12 mouse cellular contexts compared by ENCODE assay signal in the genomic region with DNA sequence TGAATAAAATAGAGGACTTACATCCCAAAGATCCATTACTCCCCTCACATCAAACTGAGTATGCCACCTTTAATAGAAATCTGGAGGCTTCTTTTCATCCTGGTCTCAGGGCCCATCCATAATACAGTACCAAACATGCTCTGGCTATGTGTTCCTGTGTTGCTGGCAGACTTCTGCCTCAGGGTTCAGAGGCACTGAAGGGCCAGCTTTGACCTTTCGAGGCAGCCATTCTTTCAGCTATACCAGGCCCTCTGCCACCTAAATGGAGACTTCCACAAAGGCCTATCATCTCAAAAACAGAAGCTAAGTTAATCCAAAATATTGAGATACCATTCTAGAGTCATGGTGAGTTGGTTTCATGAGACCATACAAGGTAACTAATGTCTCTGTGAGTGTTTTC. TPM values are rescaled to one million over a fixed set of nuclear protein-coding genes. Genes with fewer than 3 reads are reported as not detected.
"Had no signal": no experiment of that assay in that cellular context is flagged by ENCODE, and none has a peak within 500 bp of the region (broad histone marks: within the 10 kb centered on the region; RNA-seq: fewer than 3 reads in every experiment).

No protein-coding gene starts in this region.

RNA-seq across cellular contexts. Expression of a gene that starts 1.9 kb away (rescaled TPM):
- polyA plus RNA-seq: neural tube, embryonic 13.5 days; neural tube, embryonic 14.5 days; neural tube, embryonic 15.5 days; small intestine, adult 2 months; spleen, adult 2 months; stomach, embryonic 14.5 days; stomach, embryonic 15.5 days; stomach, embryonic 16.5 days; stomach, postnatal 0 days; urinary bladder, adult 2 months had no signal

RNA-seq across cellular contexts. Expression of a gene that starts 18.3 kb away (rescaled TPM):
- polyA plus RNA-seq: neural tube, embryonic 15.5 days; small intestine, adult 2 months; spleen, adult 2 months; stomach, embryonic 14.5 days; stomach, embryonic 15.5 days; stomach, embryonic 16.5 days; stomach, postnatal 0 days; thymus, adult 2 months; thymus, postnatal 0 days; urinary bladder, adult 2 months had no signal

RNA-seq across cellular contexts. Expression of a gene that starts 21.4 kb away (rescaled TPM):
- polyA plus RNA-seq: neural tube, embryonic 13.5 days; neural tube, embryonic 14.5 days; neural tube, embryonic 15.5 days; small intestine, adult 2 months; spleen, adult 2 months; stomach, embryonic 14.5 days; stomach, embryonic 15.5 days; stomach, embryonic 16.5 days; stomach, postnatal 0 days; thymus, adult 2 months; thymus, postnatal 0 days; urinary bladder, adult 2 months had no signal

RNA-seq across cellular contexts. Expression of a gene that starts 37.1 kb away (rescaled TPM):
- polyA plus RNA-seq: neural tube, embryonic 13.5 days; neural tube, embryonic 14.5 days; neural tube, embryonic 15.5 days; small intestine, adult 2 months; spleen, adult 2 months; stomach, embryonic 14.5 days; stomach, embryonic 15.5 days; stomach, embryonic 16.5 days; stomach, postnatal 0 days; thymus, adult 2 months; thymus, postnatal 0 days; urinary bladder, adult 2 months had no signal
